ENCODE assay signal across 10 mouse cellular contexts in genomic region chr10:63455110-63455878, GRCm38 (mm10). TPM values are rescaled to one million over a fixed set of nuclear protein-coding genes. Genes with fewer than 3 reads are reported as not detected.
DNase-seq lines count a peak whose midpoint lies in the region; ATAC-seq lines count a peak whose summit lies in the region.
"Had no signal": no experiment of that assay in that cellular context is flagged by ENCODE, and none has a peak within 500 bp of the region (broad histone marks: within the 10 kb centered on the region; RNA-seq: fewer than 3 reads in every experiment).

No protein-coding gene starts in this region.

- peaks cover 15% of the 10 kb centered on the region for H3K4me1 ChIP-seq in forebrain, embryonic 12.5 days
- H3K4me1 ChIP-seq in forebrain, embryonic 11.5 days (replicated peaks; ENCODE audit: control insufficient read depth, insufficient read depth, low read length) = peaks cover 2% of the 10 kb centered on the region; the same call in 1 of the 2 replicates

- peak; percentile 46; the same call in 1 of the 2 replicates for ATAC-seq in forebrain, embryonic 12.5 days (ENCODE audit: low FRiP score)
- no peak for ATAC-seq in forebrain, embryonic 11.5 days (replicated peaks; ENCODE audit: low FRiP score)

- peaks cover 5% of the 10 kb centered on the region; the same call in 1 of the 2 replicates for H3K27me3 ChIP-seq in forebrain, embryonic 12.5 days
- no peaks in the 10 kb centered on the region for H3K27me3 ChIP-seq in forebrain, embryonic 11.5 days (ENCODE audit: control insufficient read depth, insufficient read depth, low read length)

- DNase-seq in forebrain, embryonic 11.5 days (ENCODE audit: low spot score) = no peak
- DNase-seq in ovary, adult 18-20 months (ENCODE audit: low spot score) = peak; percentile 9
- DNase-seq in ovary, postnatal 10 days (ENCODE audit: low spot score) = no peak
- peak; percentile 59 for DNase-seq in kidney, postnatal 10 days
- DNase-seq in retina, postnatal 7 days (ENCODE audit: low read depth, low spot score) = peak; percentile 3
- DNase-seq in cerebellum, adult 18-20 months = no peak
- DNase-seq in MN1 (ENCODE audit: low spot score) = no peak

- H3K4me2 ChIP-seq in forebrain, embryonic 12.5 days = 0 out of 2 replicates have a peak overlapping the region, but pooled peaks have one; percentile 13
- no peak overlapping the region for H3K4me2 ChIP-seq in forebrain, embryonic 11.5 days (ENCODE audit: low read depth, low read length, severe bottlenecking)

- H3K36me3 ChIP-seq in forebrain, embryonic 12.5 days (replicated peaks) = no peaks in the 10 kb centered on the region
- H3K36me3 ChIP-seq in forebrain, embryonic 11.5 days (ENCODE audit: control insufficient read depth, insufficient read depth, low read length) = no peaks in the 10 kb centered on the region

- peak overlapping the region; percentile 46; the same call in 1 of the 2 replicates for H3K27ac ChIP-seq in forebrain, embryonic 12.5 days
- H3K27ac ChIP-seq in forebrain, embryonic 11.5 days (ENCODE audit: low read depth, low read length) = no peak overlapping the region

- no peak overlapping the region for H3K4me3 ChIP-seq in forebrain, embryonic 12.5 days (replicated peaks)
- no peak overlapping the region for H3K4me3 ChIP-seq in forebrain, embryonic 11.5 days (ENCODE audit: low read depth, low read length)

- 33% methylated on average over 8 of the region's 8 CpGs for WGBS in forebrain, embryonic 12.5 days
- 46% methylated on average over 8 of the region's 8 CpGs for WGBS in forebrain, embryonic 11.5 days

- no peaks in the 10 kb centered on the region for H3K9me3 ChIP-seq in forebrain, embryonic 12.5 days
- H3K9me3 ChIP-seq in forebrain, embryonic 11.5 days (ENCODE audit: control insufficient read depth, low read length) = no peaks in the 10 kb centered on the region

- H3K9ac ChIP-seq in forebrain, embryonic 12.5 days = no peak overlapping the region
- no peak overlapping the region for H3K9ac ChIP-seq in forebrain, embryonic 11.5 days (ENCODE audit: low read length)

RNA-seq across cellular contexts. Expression of gene Ctnna3, which starts 25.4 kb away (rescaled TPM):
- 0.34 TPM in 1 of 2 replicates, not detected in the other for polyA plus RNA-seq in forebrain, embryonic 12.5 days (2016; fragmentation: Nextera tagmentation; extraction: Ambion mirVana)
- not detected in 2 replicates for polyA plus RNA-seq in forebrain, embryonic 11.5 days (2014; fragmentation: Nextera tagmentation; extraction: Ambion mirVana)

RNA-seq across cellular contexts. Expression of gene Gm7075, which starts 33.7 kb away (rescaled TPM):
- not detected in 2 replicates for polyA plus RNA-seq in forebrain, embryonic 12.5 days (2016; fragmentation: Nextera tagmentation; extraction: Ambion mirVana)
- not detected in 2 replicates for polyA plus RNA-seq in forebrain, embryonic 11.5 days (2014; fragmentation: Nextera tagmentation; extraction: Ambion mirVana)
- polyA plus RNA-seq: cortical plate, adult 2 months; large intestine, adult 2 months had no signal

Comparison
In these comparisons a context has a peak if more than half of its experiments do, and no peak if none do; other contexts are left out.
1. DNase-seq: peak in ovary, adult 18-20 months (single experiment), kidney, postnatal 10 days (single experiment) and retina, postnatal 7 days (single experiment); none in forebrain, embryonic 11.5 days (single experiment), ovary, postnatal 10 days (single experiment), cerebellum, adult 18-20 months (0 of 2) and MN1 (single experiment).